Mouse (Mus musculus) midbrain, embryonic 11.5 days (tissue): ENCODE data around the gene Mup1. TPM values are rescaled to one million over a fixed set of nuclear protein-coding genes. Genes with fewer than 3 reads are reported as not detected.
"Not testable (repeated sequence)": the region's sequence is repeated elsewhere in the genome, so short reads cannot be mapped to it uniquely, and the experiment has no call there.

Source experiments
- ATAC-seq: fragments of 200-750 bp; cut with Nextera tagmentation; 2 replicates; pipeline ENCODE4 v1.8.0; 2017; ENCODE audit warnings: moderate TSS enrichment, moderate library complexity; ENCODE audit not compliant: low FRiP score
- DNase-seq: peaks from one replicate; pipeline ENCODE4 v3.0.0; 2015; ENCODE audit warnings: low spot score; ENCODE audit errors: missing footprints
- H3K27ac ChIP-seq: fragments of 300-500 bp; sonication (generic); 2 replicates; pipeline ENCODE4 v1.5.1; 2014; ENCODE audit warnings: low read depth, low read length
- H3K27me3 ChIP-seq: fragments of 300-500 bp; sonication (generic); 2 replicates; pipeline ENCODE4 v1.6.1; 2014; ENCODE audit warnings: mild to moderate bottlenecking, low read length, moderate library complexity, mixed read lengths; ENCODE audit not compliant: control insufficient read depth, insufficient read depth
- H3K36me3 ChIP-seq: fragments of 300-500 bp; sonication (generic); 2 replicates; pipeline ENCODE4 v1.6.1; 2014; ENCODE audit warnings: mild to moderate bottlenecking, low read length, moderate library complexity, mixed read lengths; ENCODE audit not compliant: control insufficient read depth, insufficient read depth
- H3K4me1 ChIP-seq: fragments of 300-500 bp; sonication (generic); 2 replicates; pipeline ENCODE4 v1.6.1; 2014; ENCODE audit warnings: low read length; ENCODE audit not compliant: control insufficient read depth, insufficient read depth
- H3K4me2 ChIP-seq: fragments of 300-500 bp; sonication (generic); 2 replicates; pipeline ENCODE4 v1.6.1; 2014; ENCODE audit warnings: mild to moderate bottlenecking, moderate library complexity
- H3K4me3 ChIP-seq: fragments of 300-500 bp; sonication (generic); 2 replicates; pipeline ENCODE4 v1.5.1; 2014; ENCODE audit warnings: low read depth, low read length
- H3K9ac ChIP-seq: fragments of 300-500 bp; sonication (generic); 2 replicates; pipeline ENCODE4 v1.6.1; 2014; ENCODE audit warnings: low read length
- H3K9me3 ChIP-seq: fragments of 300-500 bp; sonication (generic); 2 replicates; pipeline ENCODE4 v1.6.1; 2016; ENCODE audit warnings: low read length; ENCODE audit not compliant: control insufficient read depth
- whole genome bisulfite sequencing: fragments of 180-500 bp; shearing (Covaris S2); extraction: QIAGEN DNeasy Blood & Tissue Kit; methylation state at CpG from one replicate; pipeline ENCODE4 v1.1.7; 2014; 5-methylcytosine and 5-hydroxymethylcytosine counted together
- polyA plus RNA-seq: library from polyadenylated mRNA; unstranded; fragments of >200 nt; fragmentation: Nextera tagmentation; extraction: Ambion mirVana; gene quantifications from 2 replicates; pipeline ENCODE4 v1.2.1, GENCODE M21; 2014

Gene Mup1
- polyA plus RNA-seq = not detected in 2 replicates

DNA sequence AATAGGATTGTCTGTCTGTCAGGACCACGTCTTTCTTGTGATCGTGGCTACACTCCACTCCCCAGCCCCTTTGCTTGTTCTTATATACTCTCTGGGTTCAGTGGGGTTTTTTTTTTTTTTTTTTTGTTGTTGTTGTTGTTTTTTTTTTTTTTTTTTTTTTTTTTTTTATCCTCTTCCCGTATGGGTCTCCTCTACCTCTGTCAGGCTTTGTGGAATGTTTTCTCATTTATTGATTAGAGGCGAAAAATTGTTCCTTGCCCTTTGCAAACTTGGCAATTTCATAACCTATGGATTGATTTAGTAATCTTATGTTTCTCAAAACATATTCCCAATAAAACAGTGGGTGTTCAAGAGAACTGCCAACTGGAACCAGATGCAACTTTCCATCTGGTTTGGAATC lies at the start of gene Mup1:
Gene Mup1, minus strand, starts transcription at position 101 of the 400 bp plus-strand sequence.
- H3K36me3 ChIP-seq, H3K27ac ChIP-seq, H3K4me2 ChIP-seq, H3K4me1 ChIP-seq, DNase-seq, H3K9ac ChIP-seq, ATAC-seq, H3K9me3 ChIP-seq, H3K4me3 ChIP-seq, H3K27me3 ChIP-seq: not testable (repeated sequence)
- WGBS = 90% methylated on average over 2 of the region's 4 CpGs

Other genes starting within 250 kb of the Mup1 start
- not detected in 2 replicates for gene Mup9, start 80.0 kb downstream of the Mup1 start, polyA plus RNA-seq
- not detected in 2 replicates for gene Mup10, start 80.2 kb upstream of the Mup1 start, polyA plus RNA-seq
- not detected in 2 replicates for gene Mup11, start 160.5 kb upstream of the Mup1 start, polyA plus RNA-seq
- gene Mup12, start 239.4 kb upstream of the Mup1 start, polyA plus RNA-seq = not detected in 2 replicates